Mouse (Mus musculus): ENCODE results near the gene Lhfp.

DNA sequence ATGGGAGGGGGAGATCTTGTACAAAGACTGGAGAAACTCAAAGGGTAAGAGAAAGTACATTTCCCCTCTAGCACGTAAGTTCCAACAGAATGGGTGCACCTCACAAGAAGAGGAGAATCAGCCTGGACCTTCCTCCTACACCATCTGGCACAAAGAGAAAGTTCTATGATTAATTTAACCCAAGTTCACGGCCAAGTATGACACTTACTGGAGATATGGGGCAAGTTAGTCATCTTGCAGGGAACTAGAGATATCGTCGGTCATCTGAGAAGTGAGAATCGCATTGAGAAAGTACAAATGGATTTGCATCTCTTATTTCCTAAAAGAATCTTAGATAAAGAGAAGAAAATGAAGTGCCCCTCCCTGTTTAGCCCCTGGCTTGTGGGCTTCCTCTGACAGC is 211.2 kb downstream of the Lhfp start:
- TF ChIP-seq CTCF (IDR thresholded peaks at IDR 0.05; ENCODE audit: low read depth, low read length): no peak
- TF ChIP-seq POLR2A (IDR thresholded peaks at IDR 0.05; ENCODE audit: borderline replicate concordance, low read depth, low read length): no peak
